Mouse (Mus musculus) midbrain, embryonic 12.5 days (tissue): ENCODE measurements at regions not wholly inside any gene's neighbourhood (a gene's known extent, or its start where the extent isn't known, plus 50 kb on each side); places are given as distances from the start of the nearest gene placed in this dataset.

Source experiments
- ATAC-seq: fragments of 200-750 bp; cut with Nextera tagmentation; 2 replicates; pipeline ENCODE4 v1.8.0; 2017; ENCODE audit warnings: low read depth, moderate TSS enrichment, moderate library complexity; ENCODE audit not compliant: low FRiP score
- H3K27ac ChIP-seq: fragments of 300-500 bp; sonication (generic); replicated peaks from 2 replicates; pipeline ENCODE4 v1.5.1; 2016; ENCODE audit warnings: mild to moderate bottlenecking
- H3K27me3 ChIP-seq: fragments of 300-500 bp; sonication (generic); 2 replicates; pipeline ENCODE4 v1.6.1; 2016; ENCODE audit warnings: mild to moderate bottlenecking
- H3K36me3 ChIP-seq: fragments of 300-500 bp; sonication (generic); 2 replicates; pipeline ENCODE4 v1.6.1; 2016
- H3K4me1 ChIP-seq: fragments of 300-500 bp; sonication (generic); 2 replicates; pipeline ENCODE4 v1.6.1; 2016
- H3K4me2 ChIP-seq: fragments of 300-500 bp; sonication (generic); replicated peaks from 2 replicates; pipeline ENCODE4 v1.6.1; 2016; ENCODE audit warnings: mild to moderate bottlenecking, moderate library complexity
- H3K4me3 ChIP-seq: fragments of 300-500 bp; sonication (generic); 2 replicates; pipeline ENCODE4 v1.5.1; 2016; ENCODE audit warnings: mild to moderate bottlenecking
- H3K9ac ChIP-seq: fragments of 300-500 bp; sonication (generic); replicated peaks from 2 replicates; pipeline ENCODE4 v1.6.1; 2016; ENCODE audit warnings: mild to moderate bottlenecking, moderate library complexity
- H3K9me3 ChIP-seq: fragments of 300-500 bp; sonication (generic); 2 replicates; pipeline ENCODE4 v1.6.1; 2016; ENCODE audit warnings: mild to moderate bottlenecking
- WGBS: fragments of 180-500 bp; shearing (Covaris S2); methylation state at CpG from one replicate; pipeline ENCODE4 v1.1.7; 2016; 5-methylcytosine and 5-hydroxymethylcytosine counted together

DNA sequence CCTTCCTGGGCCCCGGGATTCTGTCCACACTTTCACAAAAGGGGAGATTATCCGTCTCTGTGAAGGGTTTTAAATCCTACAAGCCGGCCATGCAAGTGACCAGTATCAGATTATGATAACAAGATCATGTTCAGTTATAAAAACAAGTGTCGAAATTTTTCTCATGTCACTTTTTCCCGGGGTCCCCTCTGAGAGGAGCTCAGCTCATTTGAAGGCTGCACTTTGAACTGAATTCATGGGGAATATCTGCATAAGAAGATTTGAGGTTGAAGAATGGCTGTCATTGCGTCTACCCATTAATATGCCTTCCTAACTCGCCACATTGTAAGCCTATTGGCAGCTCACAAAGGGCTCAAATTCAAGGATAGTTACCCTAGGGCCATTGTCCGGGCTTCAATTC, 256.0 kb upstream of the Irx3 start:
- Histone ChIP-seq H3K4me1 (peaks cover 20% of the 10 kb centered on the region; the same call in 1 of the 2 replicates), H3K4me2 (peak overlapping the region; percentile 25), H3K9me3 (peaks cover 8% of the 10 kb centered on the region), H3K27me3 (peaks cover 53% of the 10 kb centered on the region), H3K4me3 (no peak overlapping the region), H3K27ac (peak overlapping the region; percentile 61), H3K36me3 (no peaks in the 10 kb centered on the region), H3K9ac (no peak overlapping the region)
- ATAC-seq, result peak; percentile 44
- 12% methylated on average over 8 of the region's 8 CpGs for WGBS

DNA sequence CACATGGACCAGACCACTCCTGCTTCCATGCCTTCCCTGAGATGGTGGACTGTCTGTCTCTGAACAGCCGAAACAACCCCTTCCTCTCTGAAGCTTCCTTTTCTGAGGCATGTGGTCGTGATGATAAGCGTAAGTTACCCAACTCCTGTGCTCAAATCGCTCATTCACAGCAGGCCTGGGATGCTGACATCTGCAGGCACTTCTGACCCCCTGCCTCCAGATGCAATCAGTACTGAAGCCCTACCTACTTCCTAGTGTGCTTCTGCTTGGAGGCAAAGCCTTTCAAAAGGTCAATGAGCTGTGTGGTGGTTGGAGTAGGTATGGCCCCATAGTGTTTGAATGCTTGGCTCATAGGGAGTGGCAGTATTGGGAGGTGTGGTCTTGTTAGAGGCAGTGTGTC, 253.7 kb upstream of the Irx3 start:
- H3K4me2 ChIP-seq, result no peak overlapping the region
- peaks cover 8% of the 10 kb centered on the region for H3K9me3 ChIP-seq
- no peak for ATAC-seq
- H3K9ac ChIP-seq, result no peak overlapping the region
- H3K4me3 ChIP-seq, result no peak overlapping the region
- H3K27ac ChIP-seq, result no peak overlapping the region
- H3K4me1 ChIP-seq, result peaks cover 20% of the 10 kb centered on the region; the same call in 1 of the 2 replicates
- H3K27me3 ChIP-seq, result peaks cover 36% of the 10 kb centered on the region
- WGBS, result 76% methylated on average over 4 of the region's 4 CpGs
- H3K36me3 ChIP-seq, result no peaks in the 10 kb centered on the region

DNA sequence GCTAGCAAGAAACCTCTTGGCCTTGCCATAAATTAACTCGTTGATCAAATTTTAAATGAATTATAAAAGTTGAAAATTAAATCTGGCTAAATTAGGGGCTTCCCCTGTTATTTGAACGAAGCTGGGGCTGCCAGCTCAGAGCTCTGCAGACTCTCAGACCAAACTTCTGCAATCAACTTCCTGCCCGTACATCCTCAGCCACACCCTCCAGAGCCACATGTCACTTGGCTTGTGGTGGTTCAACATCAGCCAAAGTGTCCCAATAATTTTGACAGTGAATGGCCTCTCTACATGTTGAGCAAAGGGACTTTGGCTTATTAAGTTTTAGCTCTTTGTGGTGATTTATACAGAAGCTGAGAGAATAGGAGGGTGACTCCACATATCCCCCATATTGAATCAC, 242.8 kb upstream of the Irx3 start:
- peaks cover 27% of the 10 kb centered on the region for H3K27me3 ChIP-seq
- WGBS, result 95% methylated on average over 3 of the region's 3 CpGs
- H3K4me1 ChIP-seq, result peaks cover 15% of the 10 kb centered on the region; the same call in 1 of the 2 replicates
- no peaks in the 10 kb centered on the region for H3K36me3 ChIP-seq
- H3K4me3 ChIP-seq, result no peak overlapping the region
- H3K4me2 ChIP-seq, result no peak overlapping the region
- no peak overlapping the region for H3K9ac ChIP-seq
- H3K9me3 ChIP-seq, result peaks cover 10% of the 10 kb centered on the region; the same call in 1 of the 2 replicates
- H3K27ac ChIP-seq, result no peak overlapping the region
- ATAC-seq, result no peak

DNA sequence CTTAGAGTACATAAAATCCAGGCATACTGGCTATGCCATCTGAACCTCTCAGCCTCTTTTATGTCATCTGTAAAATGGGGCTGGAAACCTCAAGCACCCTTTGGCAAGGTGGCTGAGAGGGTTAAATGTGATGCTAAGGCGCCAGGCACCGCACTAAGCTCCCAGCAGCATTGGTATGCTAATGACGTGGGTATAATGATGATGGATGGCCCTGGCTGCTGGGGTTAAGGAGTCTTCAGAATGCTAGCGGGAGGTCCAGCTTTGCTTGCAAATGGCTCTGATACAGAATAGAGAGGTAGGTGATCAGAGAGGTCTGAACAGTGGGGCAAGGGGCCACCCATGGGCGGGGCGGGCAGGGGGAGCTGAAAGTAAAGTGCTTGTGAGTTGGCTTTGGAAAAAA, 241.1 kb upstream of the Irx3 start:
- peaks cover 15% of the 10 kb centered on the region for H3K27me3 ChIP-seq
- no peak overlapping the region for H3K9ac ChIP-seq
- H3K4me3 ChIP-seq, result no peak overlapping the region
- H3K36me3 ChIP-seq, result no peaks in the 10 kb centered on the region
- no peak overlapping the region for H3K27ac ChIP-seq
- WGBS, result 4% methylated on average over 6 of the region's 6 CpGs
- no peak for ATAC-seq
- H3K4me1 ChIP-seq, result peaks cover 15% of the 10 kb centered on the region; the same call in 1 of the 2 replicates
- H3K4me2 ChIP-seq, result no peak overlapping the region
- H3K9me3 ChIP-seq, result peaks cover 10% of the 10 kb centered on the region; the same call in 1 of the 2 replicates

DNA sequence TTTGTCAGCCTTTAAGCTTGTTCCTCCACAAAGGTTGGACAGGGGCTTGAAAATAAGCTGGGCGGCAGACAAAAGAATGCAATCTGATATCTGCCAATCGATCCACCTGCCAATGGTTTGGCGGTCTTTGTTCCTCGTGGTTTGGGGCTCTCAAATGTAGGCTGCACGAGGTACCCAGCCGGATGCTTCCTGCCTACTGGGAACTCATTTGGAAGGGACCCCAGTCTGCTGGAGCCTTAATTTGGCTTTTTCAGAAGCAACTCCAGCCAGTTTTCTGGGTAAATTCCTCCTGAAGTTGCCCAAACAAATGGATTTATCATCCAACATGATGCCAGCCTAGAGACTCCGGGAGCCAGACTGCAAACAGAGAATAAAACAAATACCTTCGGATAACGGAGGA, 228.1 kb upstream of the Irx3 start:
- no peak overlapping the region; the same call in 1 of the 2 replicates for H3K27ac ChIP-seq

DNA sequence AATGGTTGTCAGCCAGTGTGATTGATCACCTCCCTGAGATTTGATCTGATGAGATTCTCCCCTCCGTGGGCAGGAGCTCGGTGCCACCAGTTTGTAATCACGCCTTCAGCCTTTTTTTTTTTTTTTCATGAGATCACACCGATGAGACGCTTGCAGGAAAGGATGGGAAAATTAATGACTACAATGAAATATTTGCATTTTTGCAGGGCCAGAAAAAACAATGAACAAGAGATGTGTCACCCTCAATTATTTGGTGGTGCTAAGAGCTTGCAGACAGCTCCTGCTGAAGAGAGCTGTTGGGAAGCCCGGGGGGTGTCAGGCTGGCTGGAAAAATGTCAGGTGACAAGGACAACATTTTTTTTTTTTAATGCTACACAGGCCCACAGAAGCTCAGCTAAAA, 227.6 kb upstream of the Irx3 start:
- no peaks in the 10 kb centered on the region for H3K36me3 ChIP-seq
- H3K4me3 ChIP-seq, result no peak overlapping the region
- H3K4me2 ChIP-seq, result no peak overlapping the region
- H3K9ac ChIP-seq, result no peak overlapping the region
- no peak overlapping the region; the same call in 1 of the 2 replicates for H3K27ac ChIP-seq
- H3K27me3 ChIP-seq, result peaks cover 29% of the 10 kb centered on the region
- H3K4me1 ChIP-seq, result peaks cover 27% of the 10 kb centered on the region; the same call in 1 of the 2 replicates
- H3K9me3 ChIP-seq, result no peaks in the 10 kb centered on the region
- no peak for ATAC-seq
- WGBS, result 33% methylated on average over 6 of the region's 6 CpGs

More for the DNA sequence above, 228.1 kb upstream of the Irx3 start:
- H3K9ac ChIP-seq, result no peak overlapping the region
- no peaks in the 10 kb centered on the region for H3K36me3 ChIP-seq
- no peak overlapping the region for H3K4me2 ChIP-seq
- H3K4me1 ChIP-seq, result peaks cover 27% of the 10 kb centered on the region; the same call in 1 of the 2 replicates
- WGBS, result 29% methylated on average over 9 of the region's 9 CpGs
- ATAC-seq, result no peak
- no peak overlapping the region for H3K4me3 ChIP-seq
- no peaks in the 10 kb centered on the region for H3K9me3 ChIP-seq
- H3K27me3 ChIP-seq, result peaks cover 34% of the 10 kb centered on the region

DNA sequence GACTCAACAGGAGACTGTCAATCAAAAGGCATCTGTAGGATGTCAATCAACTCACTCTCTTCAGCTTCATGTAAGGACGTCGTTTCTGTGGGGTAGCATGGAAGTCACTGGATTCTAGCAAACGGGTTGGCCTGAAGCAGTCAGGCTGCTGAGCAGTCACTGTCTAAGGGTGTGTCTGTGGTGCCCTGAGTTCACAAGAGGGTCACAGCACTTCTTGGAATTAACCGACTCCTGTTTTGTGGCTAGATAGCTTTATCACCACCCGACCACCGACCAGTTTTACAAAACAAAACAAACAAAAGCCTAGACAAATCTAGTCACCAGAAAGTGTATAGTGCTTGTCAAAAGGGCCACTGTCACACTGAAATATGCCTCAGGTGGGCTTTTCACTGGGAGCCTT, 226.4 kb upstream of the Irx3 start:
- Histone ChIP-seq H3K9ac (no peak overlapping the region), H3K4me2 (no peak overlapping the region), H3K27ac (no peak overlapping the region), H3K9me3 (no peaks in the 10 kb centered on the region), H3K27me3 (peaks cover 37% of the 10 kb centered on the region), H3K4me3 (no peak overlapping the region), H3K36me3 (no peaks in the 10 kb centered on the region), H3K4me1 (peaks cover 38% of the 10 kb centered on the region; the same call in 1 of the 2 replicates)
- 7% methylated on average over 6 of the region's 6 CpGs for WGBS
- no peak for ATAC-seq

DNA sequence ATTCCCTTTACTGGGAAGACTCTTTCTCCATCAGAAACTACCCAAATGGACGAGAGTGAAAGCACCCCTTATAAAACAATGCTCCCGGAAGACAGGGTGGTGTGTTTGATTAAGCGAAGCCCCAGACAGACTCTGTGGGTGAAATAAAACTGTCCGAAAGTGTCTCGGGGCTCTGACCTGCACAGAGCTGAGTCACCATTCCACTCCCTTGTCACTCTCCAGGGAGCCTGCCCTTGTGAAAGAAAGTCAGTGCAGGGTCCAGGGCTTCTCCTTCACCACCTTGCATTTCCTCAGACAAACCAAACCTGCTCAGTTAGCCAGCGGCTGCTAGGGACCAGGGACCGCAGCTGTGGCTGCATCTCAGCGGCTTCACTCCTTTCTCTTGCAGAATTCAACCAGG, 222.3 kb upstream of the Irx3 start:
- no peak overlapping the region for H3K4me3 ChIP-seq
- H3K9ac ChIP-seq, result peak overlapping the region; percentile 39; the same call in 1 of the 2 replicates
- ATAC-seq, result no peak
- peak overlapping the region; percentile 25 for H3K4me2 ChIP-seq
- peaks cover 17% of the 10 kb centered on the region; the same call in 1 of the 2 replicates for H3K4me1 ChIP-seq
- H3K27me3 ChIP-seq, result peaks cover 60% of the 10 kb centered on the region
- WGBS, result 9% methylated on average over 8 of the region's 8 CpGs
- no peaks in the 10 kb centered on the region for H3K9me3 ChIP-seq
- no peaks in the 10 kb centered on the region for H3K36me3 ChIP-seq
- 0 out of 2 replicates have a peak overlapping the region, but pooled peaks have one; percentile 20 for H3K27ac ChIP-seq

DNA sequence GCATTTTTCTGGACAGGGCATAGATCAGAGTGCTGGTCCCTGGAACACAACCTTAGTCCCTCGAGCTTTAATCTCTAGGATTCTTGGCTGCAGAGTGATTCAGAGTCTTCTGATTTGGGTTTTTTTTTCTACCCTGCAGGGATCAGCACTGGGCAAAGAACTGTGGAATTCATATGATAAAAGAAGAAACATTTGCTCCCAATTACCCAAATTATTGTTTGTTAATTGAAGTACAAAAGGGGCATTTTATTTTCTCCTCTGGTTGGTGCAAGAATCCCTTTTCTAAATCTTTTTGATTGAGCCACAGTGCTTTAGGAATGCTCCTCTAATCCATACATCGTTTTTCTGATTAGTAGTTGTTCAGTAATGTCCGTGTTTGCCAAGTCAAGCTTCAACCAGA, 219.7 kb upstream of the Irx3 start:
- 85% methylated on average over 3 of the region's 3 CpGs for whole genome bisulfite sequencing
- no peaks in the 10 kb centered on the region for H3K9me3 ChIP-seq
- H3K4me1 ChIP-seq, result peaks cover 11% of the 10 kb centered on the region; the same call in 1 of the 2 replicates
- no peak overlapping the region for H3K4me3 ChIP-seq
- no peak for ATAC-seq
- no peak overlapping the region for H3K27ac ChIP-seq
- peaks cover 48% of the 10 kb centered on the region for H3K27me3 ChIP-seq
- H3K36me3 ChIP-seq, result no peaks in the 10 kb centered on the region
- H3K9ac ChIP-seq, result no peak overlapping the region
- no peak overlapping the region for H3K4me2 ChIP-seq

DNA sequence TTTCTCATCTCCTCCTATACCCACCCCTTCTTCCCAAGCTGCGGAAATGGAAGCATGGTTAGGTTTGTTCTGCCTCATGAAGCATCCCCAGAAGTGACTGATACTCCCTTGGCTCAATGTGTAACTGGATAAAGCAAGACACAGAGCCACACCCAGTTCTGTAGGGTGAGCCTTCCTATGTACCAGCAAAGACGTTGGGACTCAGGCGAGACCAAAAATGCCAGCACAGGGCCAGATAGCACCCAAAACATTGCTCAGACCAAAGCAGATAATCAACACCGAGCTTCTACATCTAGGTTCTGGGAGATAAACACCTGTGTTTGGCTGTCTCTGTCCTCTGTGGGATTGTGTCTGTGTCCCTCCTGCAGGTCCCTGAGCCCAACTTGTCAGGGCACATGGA, 212.8 kb upstream of the Irx3 start:
- H3K27ac ChIP-seq, result no peak overlapping the region

DNA sequence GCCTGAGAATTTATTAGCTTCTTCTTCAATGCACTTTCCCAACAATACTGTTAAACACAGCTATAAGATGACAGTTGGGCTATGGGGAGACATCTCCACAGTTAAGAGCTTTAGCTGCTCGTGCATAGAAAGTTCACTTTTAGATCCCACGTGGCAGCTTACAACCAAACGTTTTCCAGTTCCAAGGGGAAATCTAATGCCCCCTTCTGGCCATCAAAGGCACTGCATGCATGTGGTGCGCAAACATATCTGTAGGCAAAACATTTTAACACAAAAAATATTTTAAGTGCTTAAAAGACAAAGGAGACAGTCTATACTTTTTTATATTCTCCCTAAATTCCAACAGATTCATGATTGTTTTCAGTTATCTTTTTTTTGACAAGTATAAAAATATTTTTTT, 211.3 kb upstream of the Irx3 start:
- H3K9ac ChIP-seq, result no peak overlapping the region
- no peak for ATAC-seq
- H3K4me2 ChIP-seq, result no peak overlapping the region
- H3K27ac ChIP-seq, result no peak overlapping the region
- WGBS, result 53% methylated on average over 4 of the region's 4 CpGs
- H3K4me1 ChIP-seq, result peaks cover 9% of the 10 kb centered on the region; the same call in 1 of the 2 replicates
- H3K4me3 ChIP-seq, result no peak overlapping the region
- no peaks in the 10 kb centered on the region for H3K9me3 ChIP-seq
- no peaks in the 10 kb centered on the region for H3K36me3 ChIP-seq
- peaks cover 43% of the 10 kb centered on the region for H3K27me3 ChIP-seq

More for the DNA sequence above, 212.8 kb upstream of the Irx3 start:
- H3K4me2 ChIP-seq, result no peak overlapping the region
- no peak overlapping the region for H3K4me3 ChIP-seq
- H3K4me1 ChIP-seq, result no peaks in the 10 kb centered on the region
- peaks cover 51% of the 10 kb centered on the region for H3K27me3 ChIP-seq
- no peak overlapping the region for H3K9ac ChIP-seq
- no peak for ATAC-seq
- no peaks in the 10 kb centered on the region for H3K9me3 ChIP-seq
- H3K36me3 ChIP-seq, result no peaks in the 10 kb centered on the region
- 94% methylated on average over 4 of the region's 4 CpGs for WGBS

DNA sequence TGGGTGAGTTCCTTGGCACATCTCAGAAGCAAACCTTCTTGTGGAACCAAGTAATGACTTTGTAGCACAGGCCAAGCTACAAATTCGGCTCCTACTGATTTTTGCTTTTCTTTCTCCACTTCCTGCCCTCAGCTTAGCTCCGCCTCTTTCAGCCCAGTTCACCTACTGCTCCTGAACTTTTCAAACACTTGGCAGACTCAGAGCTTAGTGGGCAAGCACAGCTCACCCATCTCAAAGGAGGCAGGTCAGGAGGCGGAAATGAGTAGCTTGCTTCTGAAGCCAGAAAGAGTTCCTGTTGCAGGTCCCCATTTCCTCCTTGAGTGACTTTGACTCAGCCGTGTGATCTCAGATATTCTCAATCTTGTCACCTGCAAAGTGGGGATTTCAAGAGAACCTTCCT, 208.5 kb upstream of the Irx3 start:
- H3K4me3 ChIP-seq, result no peak overlapping the region
- H3K27me3 ChIP-seq, result peaks cover 44% of the 10 kb centered on the region
- no peak overlapping the region for H3K9ac ChIP-seq
- no peaks in the 10 kb centered on the region for H3K9me3 ChIP-seq
- no peak overlapping the region for H3K4me2 ChIP-seq
- no peak for ATAC-seq
- no peak overlapping the region for H3K27ac ChIP-seq
- WGBS, result 91% methylated on average over 4 of the region's 4 CpGs
- no peaks in the 10 kb centered on the region for H3K36me3 ChIP-seq
- peaks cover 12% of the 10 kb centered on the region; the same call in 1 of the 2 replicates for H3K4me1 ChIP-seq
